Mouse (Mus musculus) c-Kit-positive CD71-positive TER-119-positive erythroid progenitor cells, embryonic 14.5 days (primary cell): ENCODE data around the gene Ctns.

Experiments used
- DNase-seq: peaks from one replicate; pipeline ENCODE4 v3.0.0-alpha.2; 2013; ENCODE audit warnings: low spot score

Gene Ctns

DNA sequence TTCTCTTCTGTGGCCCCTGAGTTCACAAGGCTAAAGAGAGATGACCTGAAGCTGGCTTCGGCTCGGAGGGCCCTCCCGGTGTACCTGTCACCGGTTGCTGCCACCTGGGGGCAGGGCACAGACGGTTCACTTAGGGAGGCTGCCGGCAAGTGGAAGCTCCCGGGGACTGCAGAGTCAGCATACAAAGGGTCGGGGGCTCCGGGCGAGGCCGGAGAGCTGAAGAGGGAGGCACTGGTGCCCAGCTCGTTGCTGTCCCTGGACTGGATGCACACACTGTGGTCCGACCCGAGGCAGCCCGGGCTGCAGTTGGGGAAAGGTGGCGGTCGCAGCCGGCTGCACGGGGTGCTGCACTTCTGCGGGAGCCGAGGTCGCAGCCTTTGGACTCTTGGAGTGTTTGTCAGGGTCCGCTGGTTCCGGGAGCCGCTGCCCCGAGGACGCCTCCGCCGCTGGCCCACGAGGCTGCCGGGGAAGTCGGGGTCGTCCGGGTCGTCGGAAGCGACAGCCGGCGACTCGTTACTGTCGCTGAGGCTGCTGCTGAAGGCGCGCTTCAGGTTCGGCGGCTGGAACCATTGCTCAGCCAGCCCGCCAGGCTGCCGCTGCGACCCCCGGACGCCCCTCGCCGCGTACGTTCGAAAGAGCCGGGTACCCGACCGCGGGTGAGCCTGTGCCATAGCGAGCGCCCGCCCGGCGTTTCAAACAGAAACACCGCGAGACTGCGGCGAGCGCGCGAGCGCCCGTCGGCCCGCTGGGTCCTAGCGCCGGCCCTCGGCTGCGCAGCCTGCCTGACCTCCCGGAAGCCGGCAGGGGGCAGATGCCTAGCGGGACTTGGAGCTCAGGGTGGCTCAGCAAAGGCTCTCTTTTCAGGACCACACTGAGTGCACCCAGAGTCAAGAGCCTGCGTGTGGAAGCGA, 61.0 kb downstream of the Ctns start, which contains the start of gene Haspin:
Gene Haspin, minus strand, starts transcription at position 704 of the 911 bp plus-strand sequence.
- peak; percentile 86 for DNase-seq

DNA sequence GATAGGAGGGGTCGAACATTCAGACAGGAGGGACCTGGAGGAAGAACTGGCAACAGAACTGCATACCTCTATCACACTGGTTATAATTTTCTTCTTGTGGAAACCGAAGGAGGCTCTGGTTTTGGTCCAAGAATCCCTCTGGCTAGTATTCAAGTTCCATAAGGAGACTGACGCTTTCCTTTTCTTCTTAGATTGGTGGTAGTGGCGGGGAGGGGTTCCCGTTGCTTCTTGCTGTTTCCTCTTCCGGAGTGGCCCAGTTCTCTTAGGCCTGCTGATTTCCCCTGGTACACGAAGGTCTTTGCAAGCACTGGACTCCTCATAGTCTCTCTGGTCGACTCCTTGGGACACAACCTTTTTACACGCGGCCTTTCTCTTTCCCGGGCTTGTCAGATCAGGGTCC, 61.7 kb downstream of the Ctns start:
- DNase-seq: peak; percentile 29

DNA sequence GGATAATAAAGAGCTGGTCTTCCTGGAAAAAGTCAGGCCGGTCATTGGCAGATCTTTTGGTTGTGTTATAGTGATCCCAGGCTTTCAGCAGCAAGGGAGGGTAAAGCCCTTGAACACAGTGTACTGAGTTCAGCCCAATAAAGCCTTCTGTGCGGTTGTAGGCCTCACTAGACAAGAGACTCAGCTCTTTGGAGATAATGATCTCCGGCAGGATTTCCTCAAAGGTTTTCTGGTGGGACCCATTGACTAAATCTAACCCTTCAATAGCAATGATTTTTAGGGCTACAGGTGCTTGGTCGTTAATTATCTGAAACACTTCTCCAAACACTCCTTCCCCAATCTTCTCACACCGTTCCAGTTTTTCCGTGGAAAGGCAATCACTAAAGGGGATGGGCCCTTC, 62.3 kb downstream of the Ctns start:
- DNase-seq: no peak

DNA sequence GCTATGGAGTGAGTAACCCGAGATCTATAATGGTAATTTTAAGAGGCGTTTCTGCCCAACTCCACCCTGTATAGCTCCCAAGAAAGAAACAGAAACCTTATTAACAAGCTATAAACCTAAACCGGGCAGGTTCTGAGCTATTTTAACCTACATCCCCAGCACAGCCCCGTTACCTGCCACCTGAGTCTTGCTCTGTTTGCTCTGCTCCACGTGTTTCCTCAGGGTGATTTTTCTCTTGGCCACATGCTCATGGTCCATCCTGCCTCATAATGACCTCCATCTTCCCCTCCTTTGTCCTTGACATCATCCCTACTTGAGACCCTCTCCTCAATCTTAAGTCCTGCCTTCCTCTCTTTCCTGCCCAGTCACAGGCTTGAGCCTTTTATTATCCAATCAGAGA, 64.6 kb downstream of the Ctns start:
- no peak for DNase-seq
